Mouse (Mus musculus) cerebellum, postnatal 10 days (tissue): Measurements from ENCODE around the gene Itgb5.

ENCODE experiments used
- DNase-seq, 2 experiments: peaks; one replicate each; pipeline ENCODE4 v3.0.0; 2021; ENCODE audit warnings: mixed read lengths in 2 of 2

Gene Itgb5

DNA sequence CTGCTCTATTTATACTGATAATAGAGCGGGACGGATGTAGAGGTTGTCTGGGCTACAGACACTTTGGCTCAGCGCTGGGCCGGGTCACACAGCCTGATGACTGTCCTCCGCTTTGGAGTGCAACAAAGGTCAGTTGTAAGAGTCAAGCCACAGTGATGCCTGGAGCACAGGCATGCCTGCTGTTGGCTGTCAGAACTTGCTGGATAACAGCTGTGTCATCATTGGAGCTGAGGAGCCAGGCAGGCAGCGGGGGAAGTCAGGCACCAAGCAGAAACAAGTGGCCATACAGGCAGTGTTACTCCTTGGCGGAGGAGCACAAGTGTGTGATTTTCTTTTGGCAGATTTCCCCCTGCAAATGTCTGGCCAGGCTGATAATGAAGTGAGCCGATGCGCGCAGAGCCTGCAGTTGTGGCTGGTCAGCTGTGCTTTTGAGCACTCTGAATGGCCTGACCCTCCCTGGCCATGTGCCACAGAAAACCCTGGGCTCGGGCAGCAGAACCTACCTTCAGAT, 111.9 kb downstream of the Itgb5 start:
- DNase-seq = peak; percentile 76 to 78

GRCm38 (mm10) chr16:33942341-33942740, 112.9 kb downstream of the Itgb5 start:
- peak; percentile 69 to 72 for DNase-seq

DNA sequence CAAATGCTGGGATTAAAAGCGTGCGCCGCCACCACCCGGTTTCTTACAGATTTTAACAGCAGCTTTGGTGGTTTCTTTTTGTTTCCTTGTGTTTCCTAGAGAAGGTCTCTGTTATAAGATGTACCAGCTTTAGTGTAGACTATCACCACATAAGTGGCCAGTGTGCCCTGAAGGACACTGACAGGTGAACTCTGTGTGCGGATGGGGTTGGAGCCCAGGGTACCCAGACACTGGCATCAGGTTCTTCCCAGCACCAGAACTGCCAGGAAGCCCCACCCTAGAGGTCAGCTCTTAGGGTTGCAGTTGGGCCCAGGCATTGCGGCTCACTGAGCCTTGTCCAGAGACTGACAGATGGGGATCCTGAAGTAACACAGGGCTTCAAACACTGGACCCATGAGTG, 113.9 kb downstream of the Itgb5 start:
- no peak for DNase-seq

GRCm38 (mm10) chr16:33944126-33944525, 114.7 kb downstream of the Itgb5 start:
- DNase-seq = peak; percentile 70 to 82

- DNase-seq = no peak
Measured at GRCm38 (mm10) chr16:33944772-33945171, 115.3 kb downstream of the Itgb5 start.

GRCm38 (mm10) chr16:33946021-33946420, 116.6 kb downstream of the Itgb5 start:
- DNase-seq = no peak

DNA sequence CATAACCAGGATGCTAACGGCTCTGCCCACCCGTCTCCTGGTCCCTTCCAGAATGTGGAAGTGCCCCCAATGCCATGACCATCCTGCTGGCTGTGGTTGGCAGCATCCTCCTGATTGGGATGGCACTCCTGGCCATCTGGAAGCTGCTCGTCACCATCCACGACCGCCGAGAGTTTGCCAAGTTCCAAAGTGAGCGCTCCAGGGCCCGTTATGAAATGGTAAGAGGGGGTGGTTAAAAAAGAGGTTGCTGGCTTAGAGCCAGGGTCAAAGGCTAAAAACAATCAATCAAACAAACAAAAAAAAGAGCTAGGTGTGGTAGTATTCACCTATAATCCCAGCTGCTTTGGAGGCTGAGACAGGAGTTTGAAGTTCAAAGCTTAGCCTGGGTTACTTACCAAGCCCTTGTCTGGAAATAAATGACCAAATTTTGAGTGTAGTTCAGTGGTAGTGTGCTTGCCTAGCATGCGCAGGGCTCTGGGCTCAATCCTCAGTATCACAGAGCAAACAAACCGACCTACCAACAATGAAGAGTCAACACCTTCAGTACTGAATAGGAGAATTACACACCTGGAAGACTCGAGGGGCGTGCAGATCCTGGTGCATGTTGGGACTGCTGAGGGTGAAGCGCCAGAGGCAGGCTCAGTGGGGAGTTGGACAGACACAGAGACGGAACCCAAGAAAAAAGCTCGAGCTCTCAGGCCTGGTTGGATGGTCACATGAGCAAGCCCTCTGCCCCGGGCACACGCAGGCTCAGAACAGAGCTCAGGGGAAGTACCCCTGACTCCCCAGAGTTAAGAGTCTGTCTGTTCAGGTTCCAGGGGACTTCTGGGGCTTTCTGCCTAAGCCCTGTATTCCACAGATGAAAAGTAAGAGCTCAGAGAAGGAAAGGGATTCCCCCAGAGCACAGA, 118.5 kb downstream of the Itgb5 start:
- peak; percentile 42 to 67 for DNase-seq

DNA sequence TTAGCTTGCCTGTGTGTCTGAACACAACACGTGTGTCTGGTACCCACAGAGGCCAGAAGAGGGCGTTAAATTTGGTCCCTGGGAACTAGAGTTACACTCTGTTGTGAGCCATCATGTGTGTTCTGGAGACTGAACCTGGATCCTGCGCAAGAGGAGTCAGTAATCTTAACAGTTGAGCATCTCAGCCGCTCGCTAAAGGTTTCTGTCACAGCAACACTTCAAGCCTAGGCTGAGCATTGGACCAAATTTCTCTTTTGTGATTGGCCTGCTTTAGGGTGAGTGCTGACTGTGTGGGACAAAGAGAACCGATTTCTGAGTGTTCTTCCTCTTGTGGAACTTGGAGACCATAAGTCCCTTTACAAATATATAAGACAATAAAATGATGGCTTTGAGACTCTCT, 120.9 kb downstream of the Itgb5 start:
- DNase-seq = peak in 1 of 2 experiments; percentile 36

GRCm38 (mm10) chr16:33950830-33951229, 121.4 kb downstream of the Itgb5 start:
- peak; percentile 93 to 96 for DNase-seq

DNA sequence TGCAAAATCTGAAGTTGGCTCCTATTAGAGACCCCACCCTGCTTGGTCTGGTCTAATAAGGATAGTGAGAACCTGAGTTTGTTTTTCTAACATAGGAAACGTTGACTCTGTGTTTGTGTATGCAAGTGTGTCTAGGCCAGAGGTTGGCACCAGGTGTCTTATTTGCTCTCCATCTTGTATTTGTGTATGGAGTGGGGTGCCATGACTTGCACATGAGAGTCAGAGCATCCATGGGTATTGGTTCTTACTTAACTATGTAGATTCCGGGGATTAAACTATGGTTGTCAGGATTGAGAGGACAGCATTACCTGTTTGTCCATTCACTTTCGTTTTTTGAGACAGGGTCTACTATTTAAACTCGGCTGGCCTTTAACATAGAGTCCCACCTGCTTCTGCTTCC, 123.5 kb downstream of the Itgb5 start:
- no peak for DNase-seq

DNA sequence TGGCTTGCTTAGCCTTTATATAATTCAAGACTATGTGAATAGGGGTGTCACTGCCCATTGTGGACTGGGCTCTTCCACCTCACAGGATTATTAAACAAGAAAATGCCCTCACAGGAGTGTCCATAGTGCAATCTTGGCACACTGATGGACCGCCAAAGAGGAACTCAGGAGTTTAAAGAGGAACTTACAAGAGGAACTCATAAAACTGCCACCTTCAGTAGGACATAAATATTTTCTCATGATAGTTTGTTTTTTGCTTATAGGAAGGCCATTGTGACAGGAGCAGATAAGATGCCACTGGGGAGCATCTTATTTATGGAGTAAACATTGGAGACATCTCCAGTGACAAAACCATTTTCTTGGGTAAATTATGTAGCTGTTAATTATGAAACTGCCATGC, 125.3 kb downstream of the Itgb5 start:
- DNase-seq = no peak

DNA sequence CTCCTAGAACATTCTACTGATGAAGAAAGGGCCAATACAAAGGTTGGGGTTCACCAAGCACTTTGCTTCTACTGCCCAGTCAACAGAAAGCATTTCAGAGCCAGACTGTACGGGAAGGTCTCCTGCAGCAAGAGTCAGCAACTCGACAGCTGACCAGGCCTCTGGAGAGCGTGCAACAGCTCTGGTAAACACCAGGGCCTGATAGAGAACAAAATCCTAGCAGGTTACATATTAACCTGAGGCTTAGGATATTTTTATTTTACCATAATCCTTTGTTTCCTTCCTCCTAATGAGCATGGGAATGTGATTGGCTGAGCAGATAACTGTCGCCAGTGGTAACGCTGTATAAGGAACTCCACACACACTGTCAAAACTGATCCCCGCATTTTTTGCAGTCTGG, 134.0 kb downstream of the Itgb5 start:
- DNase-seq = no peak

DNA sequence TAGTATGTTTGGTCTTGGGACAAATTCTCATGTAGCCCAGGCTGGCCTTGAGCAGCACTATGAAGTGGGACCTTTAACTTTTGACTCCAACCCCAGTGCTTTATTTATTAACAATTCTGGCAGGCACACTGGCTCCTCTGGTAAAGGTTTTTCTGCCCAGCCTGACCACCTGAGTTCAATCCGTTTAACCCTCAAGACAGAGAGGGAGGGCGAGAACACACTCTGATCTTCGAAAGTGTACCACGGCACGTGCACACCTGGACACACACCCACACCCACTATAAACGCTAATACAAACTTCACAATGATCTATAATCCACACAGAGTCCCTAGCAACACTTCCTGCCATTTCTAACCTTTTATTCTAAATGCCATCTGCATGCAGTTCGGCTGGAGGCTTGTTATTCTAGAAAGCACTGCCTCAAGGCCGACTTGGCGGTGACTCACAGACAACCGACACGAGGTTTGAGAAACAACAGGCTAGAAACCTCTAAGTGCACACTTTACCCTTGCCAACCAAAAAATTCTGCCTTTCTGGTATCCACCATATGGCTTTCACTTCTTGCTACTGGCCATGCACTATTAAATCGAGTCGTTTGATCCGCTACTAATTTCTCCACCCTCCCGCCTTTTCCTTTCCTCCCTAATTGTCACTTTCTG, 136.5 kb downstream of the Itgb5 start:
- DNase-seq = peak in 1 of 2 experiments; percentile 9

- DNase-seq = peak; percentile 94 to 95
Measured at GRCm38 (mm10) chr16:33966538-33967282, 137.2 kb downstream of the Itgb5 start, which contains the start of gene Umps. Gene Umps, minus strand, starts transcription at chr16:33967038.

DNA sequence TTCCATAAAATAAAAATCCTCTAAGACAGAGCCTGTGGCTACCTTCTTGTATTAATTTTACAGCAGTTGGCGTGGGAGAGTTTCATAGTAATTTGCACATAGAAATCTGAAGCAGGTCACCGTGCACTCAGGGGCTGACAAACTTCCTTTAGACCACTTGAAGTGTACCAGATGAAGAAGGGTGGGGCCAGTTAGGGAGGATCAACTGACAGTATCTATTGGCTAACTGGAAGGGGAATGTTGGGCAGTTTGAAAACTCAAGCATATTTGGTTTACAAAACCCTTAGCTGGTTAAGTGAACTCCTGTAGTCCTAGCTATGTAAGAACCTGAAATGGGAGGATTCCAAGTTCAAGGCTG, 137.8 kb downstream of the Itgb5 start:
- peak in 1 of 2 experiments; percentile 38 for DNase-seq

- DNase-seq = no peak
Measured at GRCm38 (mm10) chr16:33979855-33980254, 150.4 kb downstream of the Itgb5 start.

DNA sequence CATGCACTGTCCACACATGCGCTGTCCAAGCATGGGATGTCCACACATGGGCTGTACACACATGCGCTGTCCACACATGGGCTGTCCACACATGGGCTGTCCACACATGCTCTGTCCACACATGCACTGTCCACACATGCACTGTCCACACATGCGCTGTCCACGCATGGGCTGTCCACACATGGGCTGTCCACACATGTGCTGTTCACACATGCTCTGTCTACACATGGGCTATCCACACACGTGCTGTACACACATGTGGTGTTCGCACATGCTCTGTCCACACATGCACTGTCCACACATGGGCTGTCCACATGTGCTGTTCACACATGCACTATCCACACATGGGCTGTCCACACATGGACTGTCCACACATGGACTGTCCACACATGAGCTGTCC, 154.2 kb downstream of the Itgb5 start:
- DNase-seq = no peak

GRCm38 (mm10) chr16:33985372-33985771, 155.9 kb downstream of the Itgb5 start:
- no peak for DNase-seq

GRCm38 (mm10) chr16:33986993-33987392, 157.5 kb downstream of the Itgb5 start:
- no peak for DNase-seq

DNA sequence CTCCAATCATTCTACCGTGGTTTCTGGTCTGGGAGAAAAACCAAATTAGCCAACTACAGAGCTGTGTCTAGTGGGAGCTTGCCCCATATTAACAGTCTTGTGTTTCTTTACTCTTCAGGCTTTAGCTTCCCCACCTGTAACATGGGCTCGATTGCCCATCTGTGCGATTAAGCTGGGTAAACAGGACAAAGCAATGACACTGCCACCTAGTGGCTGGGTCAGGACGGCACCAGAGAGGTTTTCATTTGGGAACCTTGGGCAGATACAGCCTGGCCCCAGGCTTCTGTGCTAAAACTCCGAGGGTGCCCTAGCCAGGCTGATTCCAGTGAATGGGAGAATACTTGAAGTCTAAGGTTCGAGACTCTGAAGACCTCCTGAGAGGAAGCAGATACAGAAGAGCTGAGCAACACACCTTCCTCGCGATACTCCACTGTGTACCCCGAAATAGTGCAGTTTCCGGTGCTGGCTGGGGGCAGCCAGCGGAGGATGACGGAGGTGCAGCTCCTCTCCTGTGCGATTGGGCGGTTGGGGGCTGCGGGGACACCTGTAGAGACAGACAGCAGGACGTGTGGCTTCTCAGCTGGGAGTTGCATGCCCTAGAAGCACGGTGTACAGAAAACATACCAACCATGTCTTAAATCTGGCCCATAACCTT, 159.0 kb downstream of the Itgb5 start:
- peak; percentile 48 to 59 for DNase-seq

DNA sequence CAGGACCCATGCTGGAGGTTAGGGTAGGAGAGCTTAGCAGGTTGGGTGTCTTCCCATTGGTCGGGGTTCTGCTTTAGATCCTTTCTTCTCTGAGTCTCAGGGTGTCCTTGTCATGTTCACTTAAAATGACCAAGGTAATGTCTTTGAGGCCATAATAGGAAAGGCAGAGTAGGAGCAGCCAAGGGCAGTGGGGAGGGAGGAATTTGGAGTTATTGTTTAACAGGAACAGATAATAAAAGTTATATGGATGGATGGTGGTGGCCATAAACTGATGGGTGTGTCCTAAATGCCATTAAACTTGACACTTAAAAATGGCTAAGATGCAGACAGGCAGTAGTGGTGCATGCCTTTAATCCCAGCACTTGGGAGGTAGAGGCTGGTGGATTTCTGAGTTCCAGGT, 159.6 kb downstream of the Itgb5 start:
- DNase-seq = no peak

GRCm38 (mm10) chr16:33990712-33991111, 161.2 kb downstream of the Itgb5 start:
- no peak for DNase-seq

- DNase-seq = peak; percentile 46 to 53
Measured at GRCm38 (mm10) chr16:33994321-33994720, 164.9 kb downstream of the Itgb5 start.
